Mouse (Mus musculus) neural tube, embryonic 11.5 days (tissue): ENCODE measurements around the gene Il18r1. TPM values are rescaled to one million over a fixed set of nuclear protein-coding genes. Genes with fewer than 3 reads are reported as not detected.

Source experiments
- ATAC-seq: fragments of 200-750 bp; cut with Nextera tagmentation; 2 replicates; pipeline ENCODE4 v1.8.0; 2017; ENCODE audit warnings: moderate number of reproducible peaks, mild to moderate bottlenecking, moderate TSS enrichment, moderate library complexity; ENCODE audit not compliant: insufficient read depth, low FRiP score, low TSS enrichment
- DNase-seq: peaks from one replicate; pipeline ENCODE4 v3.0.0-alpha.2; 2015; ENCODE audit warnings: low spot score
- H3K27ac ChIP-seq: fragments of 300-500 bp; sonication (generic); 2 replicates; pipeline ENCODE4 v1.5.1; 2014; ENCODE audit warnings: low read depth, mild to moderate bottlenecking, low read length
- H3K27me3 ChIP-seq: fragments of 300-500 bp; sonication (generic); 2 replicates; pipeline ENCODE4 v1.6.1; 2014; ENCODE audit warnings: mild to moderate bottlenecking, low read length, mixed read lengths; ENCODE audit not compliant: control insufficient read depth, insufficient read depth
- H3K36me3 ChIP-seq: fragments of 300-500 bp; sonication (generic); 2 replicates; pipeline ENCODE4 v1.6.1; 2014; ENCODE audit warnings: mild to moderate bottlenecking, low read length, moderate library complexity, mixed read lengths; ENCODE audit not compliant: control insufficient read depth, insufficient read depth
- H3K4me1 ChIP-seq: fragments of 300-500 bp; sonication (generic); 2 replicates; pipeline ENCODE4 v1.6.1; 2014; ENCODE audit warnings: low read length, mixed read lengths; ENCODE audit not compliant: control insufficient read depth, insufficient read depth
- H3K4me2 ChIP-seq: fragments of 300-500 bp; sonication (generic); 2 replicates; pipeline ENCODE4 v1.6.1; 2014; ENCODE audit warnings: low read depth, mild to moderate bottlenecking, moderate library complexity
- H3K4me3 ChIP-seq: fragments of 300-500 bp; sonication (generic); 2 replicates; pipeline ENCODE4 v1.5.1; 2014; ENCODE audit warnings: low read depth, low read length
- H3K9ac ChIP-seq: fragments of 300-500 bp; sonication (generic); 2 replicates; pipeline ENCODE4 v1.6.1; 2014; ENCODE audit warnings: mild to moderate bottlenecking, low read length
- H3K9me3 ChIP-seq: fragments of 300-500 bp; sonication (generic); 2 replicates; pipeline ENCODE4 v1.6.1; 2016; ENCODE audit warnings: low read length; ENCODE audit not compliant: control insufficient read depth
- WGBS: fragments of 180-500 bp; shearing (Covaris S2); extraction: QIAGEN DNeasy Blood & Tissue Kit; methylation state at CpG from one replicate; pipeline ENCODE4 v1.1.7; 2014; 5-methylcytosine and 5-hydroxymethylcytosine counted together
- polyA plus RNA-seq: library from polyadenylated mRNA; unstranded; fragments of >200 nt; fragmentation: Nextera tagmentation; extraction: Ambion mirVana; gene quantifications from 2 replicates; pipeline ENCODE4 v1.2.1, GENCODE M21; 2014

Gene Il18r1
- polyA plus RNA-seq, 1 experiment from 2014 or later, result not detected

DNA sequence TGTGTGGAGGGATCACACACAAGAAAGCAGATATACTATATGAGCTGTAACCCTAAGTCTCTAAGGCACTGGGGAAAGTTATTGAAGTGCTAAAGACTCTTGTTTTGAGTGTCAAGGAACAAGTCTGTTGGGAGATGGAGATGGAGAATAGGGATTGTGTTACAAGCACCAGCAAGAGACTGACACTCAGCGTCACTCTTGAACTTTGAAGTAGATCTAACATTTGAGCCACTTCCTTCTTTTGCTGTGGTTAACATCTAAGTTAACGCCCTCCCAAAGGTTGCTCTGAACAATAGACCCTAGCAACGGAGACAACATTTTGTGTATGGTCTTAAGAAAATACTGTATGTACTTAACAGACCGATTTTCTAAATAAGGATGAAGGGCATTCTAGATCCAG, 8.3 kb downstream of the Il18r1 start:
- H3K27me3 ChIP-seq, result no peaks in the 10 kb centered on the region
- no peaks in the 10 kb centered on the region for H3K36me3 ChIP-seq
- no peak overlapping the region for H3K9ac ChIP-seq
- no peak for ATAC-seq
- no peaks in the 10 kb centered on the region for H3K9me3 ChIP-seq
- DNase-seq, result no peak
- no peak overlapping the region for H3K27ac ChIP-seq
- 90% methylated on average over 4 of the region's 4 CpGs for WGBS
- H3K4me1 ChIP-seq, result no peaks in the 10 kb centered on the region
- H3K4me2 ChIP-seq, result no peak overlapping the region
- H3K4me3 ChIP-seq, result no peak overlapping the region

DNA sequence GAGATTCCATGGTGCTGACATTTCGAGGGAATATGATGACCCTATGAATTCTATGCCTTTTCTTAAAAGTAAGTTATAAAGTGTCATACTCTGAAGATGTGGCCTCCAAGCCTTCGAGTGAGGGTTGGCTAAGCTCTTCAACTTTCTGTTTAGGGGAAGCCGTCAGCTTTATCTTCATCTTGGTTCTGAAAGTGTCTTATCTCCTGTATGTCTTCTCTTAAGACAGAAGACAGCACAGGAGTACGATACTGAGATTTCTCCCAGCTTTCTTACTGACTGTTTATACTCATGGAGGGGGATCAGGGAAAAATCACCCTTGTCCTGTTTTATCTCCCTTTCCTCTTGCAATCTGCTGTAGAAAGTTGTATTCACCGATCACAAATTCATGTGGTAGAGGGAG, 9.0 kb downstream of the Il18r1 start:
- Histone ChIP-seq H3K4me3 (no peak overlapping the region), H3K4me1 (no peaks in the 10 kb centered on the region), H3K9me3 (no peaks in the 10 kb centered on the region), H3K27me3 (no peaks in the 10 kb centered on the region), H3K27ac (no peak overlapping the region), H3K36me3 (no peaks in the 10 kb centered on the region), H3K9ac (no peak overlapping the region), H3K4me2 (no peak overlapping the region)
- WGBS, result 87% methylated on average over 5 of the region's 5 CpGs
- ATAC-seq (no peak), DNase-seq (no peak)

DNA sequence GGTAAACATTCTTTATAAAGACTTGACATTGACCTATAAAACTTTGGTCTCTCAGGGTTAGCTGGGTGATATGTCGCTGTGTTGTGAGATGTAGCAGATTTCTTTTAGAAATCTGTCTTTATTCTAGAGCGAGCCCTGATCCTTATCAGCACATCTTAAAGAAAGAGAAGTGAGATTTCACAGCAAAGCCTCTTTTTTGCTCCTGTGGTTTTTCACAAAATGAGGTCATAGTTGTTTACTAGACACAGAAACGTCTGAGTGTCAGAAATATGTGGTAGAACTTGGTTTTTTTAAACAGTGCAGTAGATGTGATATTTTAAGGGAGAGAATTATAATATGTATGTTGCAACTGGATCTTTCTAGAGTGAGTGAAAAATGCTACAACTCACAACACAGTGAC, 10.3 kb downstream of the Il18r1 start:
- WGBS, result 83% methylated on average over 3 of the region's 3 CpGs
- no peak for DNase-seq
- no peak overlapping the region for H3K27ac ChIP-seq

GRCm38 (mm10) chr1:40476756-40477155, 11.4 kb downstream of the Il18r1 start:
- H3K27me3 ChIP-seq, result no peaks in the 10 kb centered on the region
- H3K9ac ChIP-seq, result no peak overlapping the region
- WGBS, result 77% methylated on average over 4 of the region's 4 CpGs

More for the DNA sequence above, 10.3 kb downstream of the Il18r1 start:
- H3K9me3 ChIP-seq, result no peaks in the 10 kb centered on the region
- no peaks in the 10 kb centered on the region for H3K36me3 ChIP-seq
- H3K27me3 ChIP-seq, result no peaks in the 10 kb centered on the region
- no peak overlapping the region for H3K9ac ChIP-seq
- no peak overlapping the region for H3K4me2 ChIP-seq
- H3K4me3 ChIP-seq, result no peak overlapping the region
- no peaks in the 10 kb centered on the region for H3K4me1 ChIP-seq
- no peak for ATAC-seq

GRCm38 (mm10) chr1:40479505-40479923, 14.2 kb downstream of the Il18r1 start:
- WGBS, result 81% methylated on average over 6 of the region's 6 CpGs
- ATAC-seq, result no peak
- H3K36me3 ChIP-seq, result no peaks in the 10 kb centered on the region
- no peaks in the 10 kb centered on the region for H3K4me1 ChIP-seq
- H3K9ac ChIP-seq, result no peak overlapping the region
- H3K9me3 ChIP-seq, result no peaks in the 10 kb centered on the region
- H3K4me2 ChIP-seq, result no peak overlapping the region
- H3K27me3 ChIP-seq, result no peaks in the 10 kb centered on the region
- no peak for DNase-seq
- no peak overlapping the region for H3K27ac ChIP-seq
- no peak overlapping the region for H3K4me3 ChIP-seq

More at GRCm38 (mm10) chr1:40476756-40477155, 11.4 kb downstream of the Il18r1 start:
- DNase-seq (no peak), ATAC-seq (no peak)
- Histone ChIP-seq H3K36me3 (no peaks in the 10 kb centered on the region), H3K27ac (no peak overlapping the region), H3K4me3 (no peak overlapping the region), H3K4me2 (no peak overlapping the region), H3K4me1 (no peaks in the 10 kb centered on the region), H3K9me3 (no peaks in the 10 kb centered on the region)

- Histone ChIP-seq H3K4me3 (no peak overlapping the region), H3K27me3 (no peaks in the 10 kb centered on the region), H3K36me3 (no peaks in the 10 kb centered on the region), H3K4me2 (no peak overlapping the region), H3K27ac (no peak overlapping the region), H3K4me1 (no peaks in the 10 kb centered on the region), H3K9me3 (no peaks in the 10 kb centered on the region), H3K9ac (no peak overlapping the region)
- ATAC-seq (no peak), DNase-seq (no peak)
- 91% methylated on average over 4 of the region's 4 CpGs for WGBS
These were observed 29.2 kb downstream of the Il18r1 start for GRCm38 (mm10) chr1:40494594-40494993.

- H3K9me3 ChIP-seq, result no peaks in the 10 kb centered on the region
- no peak overlapping the region for H3K9ac ChIP-seq
- no peak overlapping the region for H3K4me2 ChIP-seq
- H3K4me1 ChIP-seq, result no peaks in the 10 kb centered on the region
- DNase-seq (no peak), ATAC-seq (no peak)
- H3K27ac ChIP-seq, result no peak overlapping the region
- H3K36me3 ChIP-seq, result no peaks in the 10 kb centered on the region
- no peak overlapping the region for H3K4me3 ChIP-seq
- H3K27me3 ChIP-seq, result no peaks in the 10 kb centered on the region
- WGBS, result 98% methylated on average over 1 of the region's 1 CpGs
These were observed 34.4 kb downstream of the Il18r1 start for GRCm38 (mm10) chr1:40499708-40500107.

GRCm38 (mm10) chr1:40501126-40501525, 35.8 kb downstream of the Il18r1 start:
- Histone ChIP-seq H3K36me3 (no peaks in the 10 kb centered on the region), H3K9me3 (no peaks in the 10 kb centered on the region), H3K4me3 (no peak overlapping the region), H3K9ac (no peak overlapping the region), H3K4me2 (no peak overlapping the region), H3K27ac (no peak overlapping the region), H3K4me1 (no peaks in the 10 kb centered on the region), H3K27me3 (no peaks in the 10 kb centered on the region)
- DNase-seq, result no peak
- 85% methylated on average over 4 of the region's 4 CpGs for WGBS
- ATAC-seq, result no peak

DNA sequence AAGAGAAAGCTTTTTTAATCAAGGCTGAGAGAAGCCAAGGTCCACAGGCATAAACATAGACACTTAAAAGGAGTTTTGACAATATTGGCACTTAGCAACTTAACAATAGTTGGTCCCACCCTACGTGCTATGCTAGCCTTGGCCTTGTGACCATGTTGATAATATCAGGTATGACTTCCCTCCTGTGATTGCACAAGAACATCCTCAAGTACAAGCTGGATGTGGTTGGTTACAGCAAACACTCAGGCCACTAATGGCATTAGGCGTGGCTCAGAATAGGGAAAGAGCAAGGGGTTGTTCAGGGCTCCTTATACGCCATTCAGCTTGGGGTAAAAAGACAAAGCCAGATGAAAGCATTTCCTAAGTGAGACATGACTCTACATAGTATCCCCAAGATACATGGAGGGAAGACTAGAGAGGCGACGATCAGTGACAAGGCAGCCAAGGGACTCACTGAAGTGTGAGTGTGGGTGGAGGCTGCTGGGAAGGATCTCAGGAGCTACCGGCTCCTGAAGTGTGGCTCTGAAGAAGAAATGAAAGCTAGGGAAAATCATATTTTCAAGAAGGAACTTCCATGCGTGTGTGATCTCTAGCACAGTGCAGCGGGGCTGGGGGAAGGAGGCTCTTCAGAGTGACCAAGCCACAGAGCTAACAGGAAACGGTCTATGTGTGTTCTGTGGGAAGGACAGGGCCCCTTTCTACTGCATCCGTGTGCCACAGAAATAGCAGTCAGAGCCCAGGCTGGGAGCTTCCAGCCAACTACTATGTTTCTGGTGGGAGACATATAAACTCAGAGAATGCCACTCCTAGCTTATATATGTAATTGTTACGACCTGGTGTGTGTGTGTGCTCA, 36.4 kb downstream of the Il18r1 start:
- H3K9me3 ChIP-seq, result no peaks in the 10 kb centered on the region
- no peak for DNase-seq
- 91% methylated on average over 11 of the region's 11 CpGs for WGBS
- H3K27me3 ChIP-seq, result no peaks in the 10 kb centered on the region
- no peak overlapping the region for H3K27ac ChIP-seq
- no peak overlapping the region for H3K4me3 ChIP-seq
- H3K36me3 ChIP-seq, result no peaks in the 10 kb centered on the region
- H3K4me1 ChIP-seq, result no peaks in the 10 kb centered on the region
- no peak for ATAC-seq
- no peak overlapping the region for H3K4me2 ChIP-seq
- H3K9ac ChIP-seq, result no peak overlapping the region
